Comparison of ENCODE assay signal across 9 mouse cellular contexts in genomic region chr2:157423706-157424125, GRCm38 (mm10). TPM values are rescaled to one million over a fixed set of nuclear protein-coding genes. Genes with fewer than 3 reads are reported as not detected.
DNase-seq lines count a peak whose midpoint lies in the region; ATAC-seq and TF ChIP-seq lines count a peak whose summit lies in the region.
"Had no signal": no experiment of that assay in that cellular context is flagged by ENCODE, and none has a peak within 500 bp of the region (broad histone marks: within the 10 kb centered on the region; RNA-seq: fewer than 3 reads in every experiment).

No protein-coding gene starts in this region.

- no peaks in the 10 kb centered on the region for H3K27me3 ChIP-seq in heart, embryonic 12.5 days (replicated peaks)
- H3K27me3 ChIP-seq in forebrain, embryonic 12.5 days = no peaks in the 10 kb centered on the region
- peaks cover 16% of the 10 kb centered on the region for H3K27me3 ChIP-seq in liver, embryonic 11.5 days (replicated peaks; ENCODE audit: control insufficient read depth, insufficient read depth, low read length)
- H3K27me3 ChIP-seq in testis, adult 2 months (ENCODE audit: control insufficient read depth, insufficient read depth, low read length) = no peaks in the 10 kb centered on the region

- peak overlapping the region; percentile 88 for H3K4me3 ChIP-seq in heart, embryonic 12.5 days
- H3K4me3 ChIP-seq in forebrain, embryonic 12.5 days (replicated peaks) = peak overlapping the region; percentile 89
- peak overlapping the region; percentile 71 for H3K4me3 ChIP-seq in liver, embryonic 11.5 days (ENCODE audit: low read depth, low read length)
- H3K4me3 ChIP-seq in testis, adult 2 months (ENCODE audit: control insufficient read depth, low read depth, low read length) = peak overlapping the region; percentile 74

- no peak for TF ChIP-seq CTCF in testis, adult 2 months (IDR thresholded peaks at IDR 0.05; ENCODE audit: control insufficient read depth, insufficient read depth, insufficient replicate concordance, low read depth, low read length)

- H3K4me2 ChIP-seq in heart, embryonic 12.5 days = peak overlapping the region; percentile 75
- peak overlapping the region; percentile 89 for H3K4me2 ChIP-seq in forebrain, embryonic 12.5 days
- peak overlapping the region; percentile 81 for H3K4me2 ChIP-seq in liver, embryonic 11.5 days

- H3K4me1 ChIP-seq in heart, embryonic 12.5 days (replicated peaks) = peaks cover 61% of the 10 kb centered on the region
- H3K4me1 ChIP-seq in forebrain, embryonic 12.5 days = peaks cover 51% of the 10 kb centered on the region
- H3K4me1 ChIP-seq in liver, embryonic 11.5 days (replicated peaks; ENCODE audit: control insufficient read depth, insufficient read depth, low read length) = peaks cover 15% of the 10 kb centered on the region
- peaks cover 10% of the 10 kb centered on the region for H3K4me1 ChIP-seq in testis, adult 2 months (ENCODE audit: control insufficient read depth, insufficient read depth, low read length)

- peak overlapping the region; percentile 36 for H3K27ac ChIP-seq in heart, embryonic 12.5 days (ENCODE audit: poor library complexity, severe bottlenecking)
- H3K27ac ChIP-seq in forebrain, embryonic 12.5 days = peak overlapping the region; percentile 92
- H3K27ac ChIP-seq in liver, embryonic 11.5 days (ENCODE audit: low read depth, low read length) = peak overlapping the region; percentile 77; the same call in 1 of the 2 replicates
- 0 out of 2 replicates have a peak overlapping the region, but pooled peaks have one; percentile 43 for H3K27ac ChIP-seq in testis, adult 2 months (ENCODE audit: control insufficient read depth, insufficient read depth, low read depth, low read length)
- H3K27ac ChIP-seq: macrophage had no signal

- H3K9me3 ChIP-seq in heart, embryonic 12.5 days (replicated peaks) = no peaks in the 10 kb centered on the region
- H3K9me3 ChIP-seq in forebrain, embryonic 12.5 days = no peaks in the 10 kb centered on the region
- H3K9me3 ChIP-seq in liver, embryonic 11.5 days (ENCODE audit: control insufficient read depth, low read length) = no peaks in the 10 kb centered on the region

- WGBS in heart, embryonic 12.5 days = 16% methylated on average over 21 of the region's 21 CpGs
- WGBS in forebrain, embryonic 12.5 days = 8% methylated on average over 15 of the region's 21 CpGs
- 8% methylated on average over 20 of the region's 21 CpGs for WGBS in liver, embryonic 11.5 days

- TF ChIP-seq POLR2A in testis, adult 2 months (IDR thresholded peaks at IDR 0.05; ENCODE audit: control insufficient read depth, low read depth, low read length) = no peak

- DNase-seq in heart, adult 18-20 months = no peak
- DNase-seq in MN1 (ENCODE audit: low spot score) = peak; percentile 45
- no peak for DNase-seq in liver, embryonic 11.5 days (ENCODE audit: low spot score)
- no peak for DNase-seq in right cerebral cortex, postnatal 36 days (ENCODE audit: low spot score in 2 of 2)
- no peak for DNase-seq in gastrocnemius, postnatal 4 days (ENCODE audit: low spot score in 2 of 2)

- H3K36me3 ChIP-seq in heart, embryonic 12.5 days = no peaks in the 10 kb centered on the region
- peaks cover 9% of the 10 kb centered on the region for H3K36me3 ChIP-seq in forebrain, embryonic 12.5 days (replicated peaks)
- no peaks in the 10 kb centered on the region for H3K36me3 ChIP-seq in liver, embryonic 11.5 days (ENCODE audit: control insufficient read depth, insufficient read depth, low read length)
- H3K36me3 ChIP-seq in testis, adult 2 months (ENCODE audit: control insufficient read depth, insufficient read depth, low read length) = no peaks in the 10 kb centered on the region

- no peak for ATAC-seq in heart, embryonic 12.5 days (ENCODE audit: insufficient number of reproducible peaks, low FRiP score)
- ATAC-seq in forebrain, embryonic 12.5 days (ENCODE audit: low FRiP score) = peak; percentile 36
- no peak for ATAC-seq in liver, embryonic 11.5 days (replicated peaks; ENCODE audit: low FRiP score)

- peak overlapping the region; percentile 97 for H3K9ac ChIP-seq in heart, embryonic 12.5 days
- peak overlapping the region; percentile 99 for H3K9ac ChIP-seq in forebrain, embryonic 12.5 days
- peak overlapping the region; percentile 84 for H3K9ac ChIP-seq in liver, embryonic 11.5 days (ENCODE audit: low read depth, low read length)

RNA-seq across cellular contexts. Expression of gene Src, which starts 5.5 kb away (rescaled TPM):
- polyA plus RNA-seq in heart, embryonic 12.5 days (2016; fragmentation: Nextera tagmentation; extraction: Ambion mirVana) = 10.9 and 13.4 TPM in 2 replicates
- 1 to 10 TPM; 4.2 to 4.8 TPM for total RNA-seq in heart, adult 18-20 months (2021)
- 35.1 and 38.0 TPM in 2 replicates for polyA plus RNA-seq in forebrain, embryonic 12.5 days (2016; fragmentation: Nextera tagmentation; extraction: Ambion mirVana)
- 4.4 and 4.8 TPM in 2 replicates for polyA plus RNA-seq in liver, embryonic 11.5 days (2014; fragmentation: Nextera tagmentation; extraction: Ambion mirVana)
- polyA plus RNA-seq in testis, adult 2 months (2012; rRNA removed) = 8.7 and 9.3 TPM in 2 replicates
- total RNA-seq in gastrocnemius, postnatal 4 days (2021) = 10 to 100 TPM; 13.3 to 13.6 TPM

RNA-seq across cellular contexts. Expression of gene Manbal, which starts 56.3 kb away (rescaled TPM):
- polyA plus RNA-seq in heart, embryonic 12.5 days (2016; fragmentation: Nextera tagmentation; extraction: Ambion mirVana) = 53.5 and 56.4 TPM in 2 replicates
- 10 to 100 TPM; 19.4 to 21.1 TPM for total RNA-seq in heart, adult 18-20 months (2021)
- polyA plus RNA-seq in forebrain, embryonic 12.5 days (2016; fragmentation: Nextera tagmentation; extraction: Ambion mirVana) = 68.8 and 69.4 TPM in 2 replicates
- polyA plus RNA-seq in liver, embryonic 11.5 days (2014; fragmentation: Nextera tagmentation; extraction: Ambion mirVana) = 21.2 and 23.0 TPM in 2 replicates
- polyA plus RNA-seq in testis, adult 2 months (2012; rRNA removed) = 22.5 and 25.7 TPM in 2 replicates
- total RNA-seq in gastrocnemius, postnatal 4 days (2021) = 10 to 100 TPM; 32.4 to 32.9 TPM

Comparison
In these comparisons a context has a peak if more than half of its experiments do, and no peak if none do; other contexts are left out.
1. H3K27ac ChIP-seq: peak in every context shown above with its lines; median percentile 92 in forebrain, embryonic 12.5 days; 77 in liver, embryonic 11.5 days; 43 in testis, adult 2 months; 36 in heart, embryonic 12.5 days.